Mouse (Mus musculus) heart, postnatal 0 days (tissue): Measurements from ENCODE around the gene Trmu.

Source experiments
- CTCF ChIP-seq: IDR thresholded peaks from 2 replicates; pipeline ENCODE4 v1.5.1; 2016; ENCODE audit warnings: antibody characterized with exemption, control low read depth, low read depth
- EP300 ChIP-seq: IDR thresholded peaks from 2 replicates; pipeline ENCODE4 v1.6.1; 2016; ENCODE audit warnings: antibody characterized with exemption, low read depth

DNA sequence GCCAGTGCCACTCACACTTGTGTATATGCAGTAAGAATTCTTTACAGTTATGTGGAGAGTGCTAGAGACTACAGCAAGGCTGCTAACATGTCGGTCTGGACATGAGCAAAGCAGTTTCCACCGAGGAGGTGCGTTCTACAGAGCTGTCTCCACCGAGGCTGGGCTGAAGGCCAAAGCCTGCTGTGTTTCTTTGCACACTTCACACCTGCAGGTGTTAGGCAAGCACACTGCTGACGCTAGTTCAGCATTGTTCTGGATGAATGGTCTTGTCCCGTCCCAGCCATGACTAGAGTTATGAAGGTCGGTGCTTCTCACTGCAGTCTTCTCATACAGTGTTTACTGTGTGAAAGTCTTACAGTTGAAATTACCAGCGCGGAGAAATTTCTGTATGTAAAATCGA lies 12.9 kb downstream of the Trmu start:
- TF ChIP-seq EP300 (no peak), CTCF (no peak)
